Mouse (Mus musculus): Measurements from ENCODE around the gene Ptpre. TPM values are rescaled to one million over a fixed set of nuclear protein-coding genes. Genes with fewer than 3 reads are reported as not detected.
"Not testable (repeated sequence)": the region's sequence is repeated elsewhere in the genome, so short reads cannot be mapped to it uniquely, and the experiment has no call there.

The Ptpre gene
- polyA plus RNA-seq, 1 experiment from 2014 or later = 0.53 TPM

GRCm38 (mm10) chr7:135605804-135606072 is 68.5 kb downstream of the Ptpre start:
- no peaks in the 10 kb centered on the region for H3K9me3 ChIP-seq (ENCODE audit: control insufficient read depth, low read length)
- H3K4me3 ChIP-seq (ENCODE audit: low read depth, low read length) = no peak overlapping the region
- ATAC-seq (ENCODE audit: low FRiP score) (no peak), DNase-seq (ENCODE audit: low spot score, missing footprints) (no peak)
- H3K27ac ChIP-seq (ENCODE audit: low read depth, low read length) = no peak overlapping the region
- H3K4me2 ChIP-seq = no peak overlapping the region
- no peaks in the 10 kb centered on the region for H3K27me3 ChIP-seq (ENCODE audit: control insufficient read depth, insufficient read depth, low read length)
- H3K36me3 ChIP-seq (ENCODE audit: control insufficient read depth, insufficient read depth, low read length) = no peaks in the 10 kb centered on the region
- WGBS = 87% methylated on average over 6 of the region's 6 CpGs
- no peak overlapping the region for H3K9ac ChIP-seq (ENCODE audit: low read length)
- no peaks in the 10 kb centered on the region for H3K4me1 ChIP-seq (ENCODE audit: control insufficient read depth, insufficient read depth, low read length)

GRCm38 (mm10) chr7:135608208-135608607 is 70.9 kb downstream of the Ptpre start:
- Histone ChIP-seq H3K4me2 (no peak overlapping the region), H3K9me3 (ENCODE audit: control insufficient read depth, low read length) (no peaks in the 10 kb centered on the region), H3K4me3 (ENCODE audit: low read depth, low read length) (no peak overlapping the region), H3K36me3 (ENCODE audit: control insufficient read depth, insufficient read depth, low read length) (no peaks in the 10 kb centered on the region), H3K4me1 (ENCODE audit: control insufficient read depth, insufficient read depth, low read length) (no peaks in the 10 kb centered on the region), H3K27ac (ENCODE audit: low read depth, low read length) (no peak overlapping the region), H3K9ac (ENCODE audit: low read length) (no peak overlapping the region), H3K27me3 (ENCODE audit: control insufficient read depth, insufficient read depth, low read length) (no peaks in the 10 kb centered on the region)
- DNase-seq (ENCODE audit: low spot score, missing footprints) (no peak), ATAC-seq (ENCODE audit: low FRiP score) (no peak)
- WGBS = 91% methylated on average over 4 of the region's 4 CpGs

- no peaks in the 10 kb centered on the region for H3K36me3 ChIP-seq (ENCODE audit: control insufficient read depth, insufficient read depth, low read length)
- WGBS = 69% methylated on average over 3 of the region's 3 CpGs
Observed at GRCm38 (mm10) chr7:135609028-135609427, 71.7 kb downstream of the Ptpre start.

GRCm38 (mm10) chr7:135609655-135610054 is 72.4 kb downstream of the Ptpre start:
- DNase-seq (ENCODE audit: low spot score, missing footprints) (peak; percentile 53), ATAC-seq (ENCODE audit: low FRiP score) (no peak)
- Histone ChIP-seq H3K9me3 (ENCODE audit: control insufficient read depth, low read length) (no peaks in the 10 kb centered on the region), H3K36me3 (ENCODE audit: control insufficient read depth, insufficient read depth, low read length) (no peaks in the 10 kb centered on the region), H3K27me3 (ENCODE audit: control insufficient read depth, insufficient read depth, low read length) (no peaks in the 10 kb centered on the region), H3K27ac (ENCODE audit: low read depth, low read length) (no peak overlapping the region), H3K4me1 (ENCODE audit: control insufficient read depth, insufficient read depth, low read length) (no peaks in the 10 kb centered on the region), H3K4me2 (no peak overlapping the region), H3K4me3 (ENCODE audit: low read depth, low read length) (no peak overlapping the region), H3K9ac (ENCODE audit: low read length) (no peak overlapping the region)
- WGBS = 77% methylated on average over 7 of the region's 7 CpGs

More at GRCm38 (mm10) chr7:135609028-135609427, 71.7 kb downstream of the Ptpre start:
- no peaks in the 10 kb centered on the region for H3K4me1 ChIP-seq (ENCODE audit: control insufficient read depth, insufficient read depth, low read length)
- H3K9ac ChIP-seq (ENCODE audit: low read length) = no peak overlapping the region
- DNase-seq (ENCODE audit: low spot score, missing footprints) = no peak
- no peak overlapping the region for H3K27ac ChIP-seq (ENCODE audit: low read depth, low read length)
- H3K4me3 ChIP-seq (ENCODE audit: low read depth, low read length) = no peak overlapping the region
- no peak overlapping the region for H3K4me2 ChIP-seq
- no peaks in the 10 kb centered on the region for H3K27me3 ChIP-seq (ENCODE audit: control insufficient read depth, insufficient read depth, low read length)
- no peak for ATAC-seq (ENCODE audit: low FRiP score)
- H3K9me3 ChIP-seq (ENCODE audit: control insufficient read depth, low read length) = no peaks in the 10 kb centered on the region

- no peak overlapping the region for H3K4me3 ChIP-seq (ENCODE audit: low read depth, low read length)
- peaks cover 2% of the 10 kb centered on the region; the same call in 1 of the 2 replicates for H3K9me3 ChIP-seq (ENCODE audit: control insufficient read depth, low read length)
- 55% methylated on average over 16 of the region's 16 CpGs for WGBS
- ATAC-seq (ENCODE audit: low FRiP score) = no peak
- no peaks in the 10 kb centered on the region for H3K4me1 ChIP-seq (ENCODE audit: control insufficient read depth, insufficient read depth, low read length)
- no peak overlapping the region for H3K4me2 ChIP-seq
- H3K27ac ChIP-seq (ENCODE audit: low read depth, low read length) = no peak overlapping the region
- DNase-seq (ENCODE audit: low spot score, missing footprints) = peak; percentile 72
- no peaks in the 10 kb centered on the region for H3K36me3 ChIP-seq (ENCODE audit: control insufficient read depth, insufficient read depth, low read length)
- no peak overlapping the region for H3K9ac ChIP-seq (ENCODE audit: low read length)
- H3K27me3 ChIP-seq (ENCODE audit: control insufficient read depth, insufficient read depth, low read length) = no peaks in the 10 kb centered on the region
Observed at GRCm38 (mm10) chr7:135612276-135612675, 75.0 kb downstream of the Ptpre start.

- no peak for ATAC-seq (ENCODE audit: low FRiP score)
- Histone ChIP-seq H3K27me3 (ENCODE audit: control insufficient read depth, insufficient read depth, low read length) (no peaks in the 10 kb centered on the region), H3K9me3 (ENCODE audit: control insufficient read depth, low read length) (peaks cover 3% of the 10 kb centered on the region; the same call in 1 of the 2 replicates), H3K4me1 (ENCODE audit: control insufficient read depth, insufficient read depth, low read length) (peaks cover 1% of the 10 kb centered on the region), H3K36me3 (ENCODE audit: control insufficient read depth, insufficient read depth, low read length) (no peaks in the 10 kb centered on the region), H3K9ac (ENCODE audit: low read length) (no peak overlapping the region), H3K4me3 (ENCODE audit: low read depth, low read length) (no peak overlapping the region), H3K4me2 (no peak overlapping the region), H3K27ac (ENCODE audit: low read depth, low read length) (no peak overlapping the region)
- peak; percentile 68 for DNase-seq (ENCODE audit: low spot score, missing footprints)
- 80% methylated on average over 7 of the region's 7 CpGs for WGBS
Observed at GRCm38 (mm10) chr7:135612801-135613200, 75.5 kb downstream of the Ptpre start.

GRCm38 (mm10) chr7:135613380-135613779 is 76.1 kb downstream of the Ptpre start:
- H3K9ac ChIP-seq (ENCODE audit: low read length) = no peak overlapping the region
- DNase-seq (ENCODE audit: low spot score, missing footprints) (peak; percentile 61), ATAC-seq (ENCODE audit: low FRiP score) (no peak)
- H3K36me3 ChIP-seq (ENCODE audit: control insufficient read depth, insufficient read depth, low read length) = no peaks in the 10 kb centered on the region
- peaks cover 5% of the 10 kb centered on the region for H3K4me1 ChIP-seq (ENCODE audit: control insufficient read depth, insufficient read depth, low read length)
- no peak overlapping the region for H3K4me2 ChIP-seq
- no peak overlapping the region for H3K27ac ChIP-seq (ENCODE audit: low read depth, low read length)
- 90% methylated on average over 3 of the region's 3 CpGs for WGBS
- peaks cover 3% of the 10 kb centered on the region; the same call in 1 of the 2 replicates for H3K9me3 ChIP-seq (ENCODE audit: control insufficient read depth, low read length)
- no peaks in the 10 kb centered on the region for H3K27me3 ChIP-seq (ENCODE audit: control insufficient read depth, insufficient read depth, low read length)
- H3K4me3 ChIP-seq (ENCODE audit: low read depth, low read length) = no peak overlapping the region

- peak; percentile 41 for DNase-seq (ENCODE audit: low spot score, missing footprints)
- Histone ChIP-seq H3K4me2 (no peak overlapping the region), H3K4me3 (ENCODE audit: low read depth, low read length) (no peak overlapping the region), H3K36me3 (ENCODE audit: control insufficient read depth, insufficient read depth, low read length) (no peaks in the 10 kb centered on the region), H3K27ac (ENCODE audit: low read depth, low read length) (no peak overlapping the region), H3K27me3 (ENCODE audit: control insufficient read depth, insufficient read depth, low read length) (no peaks in the 10 kb centered on the region), H3K9ac (ENCODE audit: low read length) (no peak overlapping the region), H3K9me3 (ENCODE audit: control insufficient read depth, low read length) (peaks cover 3% of the 10 kb centered on the region; the same call in 1 of the 2 replicates), H3K4me1 (ENCODE audit: control insufficient read depth, insufficient read depth, low read length) (peaks cover 5% of the 10 kb centered on the region)
- WGBS = 86% methylated on average over 8 of the region's 8 CpGs
- ATAC-seq (ENCODE audit: low FRiP score) = no peak
Observed at GRCm38 (mm10) chr7:135614892-135615291, 77.6 kb downstream of the Ptpre start.

GRCm38 (mm10) chr7:135616479-135616878 is 79.2 kb downstream of the Ptpre start:
- H3K27ac ChIP-seq (ENCODE audit: low read depth, low read length); H3K9ac ChIP-seq (ENCODE audit: low read length); H3K36me3 ChIP-seq (ENCODE audit: control insufficient read depth, insufficient read depth, low read length); H3K4me1 ChIP-seq (ENCODE audit: control insufficient read depth, insufficient read depth, low read length); ATAC-seq (ENCODE audit: low FRiP score); H3K9me3 ChIP-seq (ENCODE audit: control insufficient read depth, low read length); H3K4me2 ChIP-seq; H3K4me3 ChIP-seq (ENCODE audit: low read depth, low read length); H3K27me3 ChIP-seq (ENCODE audit: control insufficient read depth, insufficient read depth, low read length); DNase-seq (ENCODE audit: low spot score, missing footprints): not testable (repeated sequence)

GRCm38 (mm10) chr7:135617776-135618175 is 80.5 kb downstream of the Ptpre start:
- 67% methylated on average over 11 of the region's 11 CpGs for WGBS
- H3K27ac ChIP-seq (ENCODE audit: low read depth, low read length) = no peak overlapping the region
- no peaks in the 10 kb centered on the region for H3K27me3 ChIP-seq (ENCODE audit: control insufficient read depth, insufficient read depth, low read length)
- no peak overlapping the region for H3K4me2 ChIP-seq
- H3K4me1 ChIP-seq (ENCODE audit: control insufficient read depth, insufficient read depth, low read length) = peaks cover 5% of the 10 kb centered on the region
- DNase-seq (ENCODE audit: low spot score, missing footprints) (no peak), ATAC-seq (ENCODE audit: low FRiP score) (no peak)
- H3K9ac ChIP-seq (ENCODE audit: low read length) = no peak overlapping the region
- peaks cover 3% of the 10 kb centered on the region; the same call in 1 of the 2 replicates for H3K9me3 ChIP-seq (ENCODE audit: control insufficient read depth, low read length)
- H3K4me3 ChIP-seq (ENCODE audit: low read depth, low read length) = no peak overlapping the region
- H3K36me3 ChIP-seq (ENCODE audit: control insufficient read depth, insufficient read depth, low read length) = no peaks in the 10 kb centered on the region
